Mouse (Mus musculus) small intestine, adult 2 months (tissue): Measurements from ENCODE around the gene Gm20403.

ENCODE experiments used
- CTCF ChIP-seq: fragments of 200-500 bp; IDR thresholded peaks from 2 replicates; pipeline ENCODE4 v1.5.1; 2012; ENCODE audit warnings: low read depth, mild to moderate bottlenecking, control low read depth, inconsistent platforms, low read length, moderate library complexity, mixed read lengths; ENCODE audit not compliant: insufficient replicate concordance, insufficient read length; ENCODE audit errors: extremely low read depth
- POLR2A ChIP-seq: fragments of 200-500 bp; IDR thresholded peaks from 2 replicates; pipeline ENCODE4 v1.6.1; 2012; ENCODE audit warnings: low read depth, mild to moderate bottlenecking, control low read depth, inconsistent platforms, low read length, moderate library complexity

- TF ChIP-seq CTCF (no peak), POLR2A (no peak)
Observed at GRCm38 (mm10) chr12:55019421-55019877, 33.1 kb upstream of the Gm20403 start.
